Mouse (Mus musculus): ENCODE results near the gene U2af2.

- no peak for TF ChIP-seq CEBPB (IDR thresholded peaks at IDR 0.05; ENCODE audit: insufficient read depth, poor library complexity, severe bottlenecking)
- TF ChIP-seq MAX (IDR thresholded peaks at IDR 0.05; ENCODE audit: low read depth) = no peak
- TF ChIP-seq POLR2A (IDR thresholded peaks at IDR 0.05; ENCODE audit: insufficient read length, low read depth) = no peak
Measured at GRCm38 (mm10) chr7:5059421-5059820, 2.5 kb upstream of the U2af2 start.
